Mouse (Mus musculus) stomach, embryonic 16.5 days (tissue): ENCODE results near the gene Olfr1145. TPM values are rescaled to one million over a fixed set of nuclear protein-coding genes. Genes with fewer than 3 reads are reported as not detected.

Experiments used
- ATAC-seq: fragments of 200-750 bp; cut with Nextera tagmentation; 2 replicates; pipeline ENCODE4 v1.8.0; 2017; ENCODE audit warnings: moderate number of reproducible peaks, moderate TSS enrichment; ENCODE audit not compliant: insufficient read depth, low FRiP score
- H3K27ac ChIP-seq: fragments of 300-500 bp; sonication (generic); 2 replicates; pipeline ENCODE4 v1.5.1; 2014; ENCODE audit warnings: low read length
- H3K27me3 ChIP-seq: fragments of 300-500 bp; sonication (generic); 2 replicates; pipeline ENCODE4 v1.6.1; 2014; ENCODE audit warnings: low read length, control low read depth, mixed read lengths; ENCODE audit not compliant: control insufficient read depth, insufficient read depth
- H3K36me3 ChIP-seq: fragments of 300-500 bp; sonication (generic); 2 replicates; pipeline ENCODE4 v1.6.1; 2014; ENCODE audit warnings: low read length; ENCODE audit not compliant: control insufficient read depth, insufficient read depth
- H3K4me1 ChIP-seq: fragments of 300-500 bp; sonication (generic); 2 replicates; pipeline ENCODE4 v1.6.1; 2014; ENCODE audit warnings: low read length, control low read depth, mixed read lengths; ENCODE audit not compliant: control insufficient read depth, insufficient read depth
- H3K4me2 ChIP-seq: fragments of 300-500 bp; sonication (generic); 2 replicates; pipeline ENCODE4 v1.6.1; 2014; ENCODE audit warnings: low read depth, low read length, mixed read lengths
- H3K4me3 ChIP-seq: fragments of 300-500 bp; sonication (generic); replicated peaks from 2 replicates; pipeline ENCODE4 v1.5.1; 2014; ENCODE audit warnings: mild to moderate bottlenecking, low read length
- H3K9ac ChIP-seq: fragments of 300-500 bp; sonication (generic); 2 replicates; pipeline ENCODE4 v1.6.1; 2014; ENCODE audit warnings: low read length
- H3K9me3 ChIP-seq: fragments of 300-500 bp; sonication (generic); replicated peaks from 2 replicates; pipeline ENCODE4 v1.6.1; 2016; ENCODE audit warnings: low read length, control low read depth; ENCODE audit not compliant: control insufficient read depth
- WGBS: fragments of 180-500 bp; shearing (Covaris S2); extraction: QIAGEN DNeasy Blood & Tissue Kit; methylation state at CpG from one replicate; pipeline ENCODE4 v1.1.7; 2014; 5-methylcytosine and 5-hydroxymethylcytosine counted together
- polyA plus RNA-seq: library from polyadenylated mRNA; unstranded; fragments of >200 nt; fragmentation: Nextera tagmentation; extraction: Ambion mirVana; gene quantifications from 2 replicates; pipeline ENCODE4 v1.2.1, GENCODE M21; 2015

The Olfr1145 gene
- polyA plus RNA-seq = not detected in 2 replicates

DNA sequence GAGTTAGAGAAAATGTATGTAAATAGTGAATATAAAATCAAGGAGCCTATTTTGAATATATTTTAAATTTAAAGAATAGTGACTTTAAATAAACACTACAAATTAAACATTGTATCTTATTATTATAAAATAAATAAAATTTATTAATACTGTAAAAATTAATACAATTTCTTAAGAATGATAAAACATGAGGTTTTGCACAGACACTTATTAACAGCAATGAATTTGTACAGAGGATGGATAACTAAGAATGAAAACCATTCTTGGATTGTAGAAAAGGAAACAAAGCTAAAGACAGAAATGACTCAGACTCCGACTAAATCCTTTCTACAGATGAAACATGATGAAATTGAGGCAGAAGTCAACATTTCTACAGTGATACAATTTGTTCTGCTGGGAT lies at the start of gene Olfr1145:
TSS of gene Olfr1145 (plus strand) at position 301 of the 400 bp plus-strand sequence.
- Histone ChIP-seq H3K4me2 (no peak within 1 kb of the TSS), H3K9me3 (no peaks in the 10 kb centered on the region), H3K9ac (no peak within 1 kb of the TSS), H3K36me3 (no peaks in the 10 kb centered on the region), H3K4me3 (no peak within 1 kb of the TSS), H3K27ac (no peak within 1 kb of the TSS), H3K27me3 (no peaks in the 10 kb centered on the region), H3K4me1 (no peaks in the 10 kb centered on the region)
- ATAC-seq = no peak
- 61% methylated on average over 1 of the region's 1 CpGs for WGBS

DNA sequence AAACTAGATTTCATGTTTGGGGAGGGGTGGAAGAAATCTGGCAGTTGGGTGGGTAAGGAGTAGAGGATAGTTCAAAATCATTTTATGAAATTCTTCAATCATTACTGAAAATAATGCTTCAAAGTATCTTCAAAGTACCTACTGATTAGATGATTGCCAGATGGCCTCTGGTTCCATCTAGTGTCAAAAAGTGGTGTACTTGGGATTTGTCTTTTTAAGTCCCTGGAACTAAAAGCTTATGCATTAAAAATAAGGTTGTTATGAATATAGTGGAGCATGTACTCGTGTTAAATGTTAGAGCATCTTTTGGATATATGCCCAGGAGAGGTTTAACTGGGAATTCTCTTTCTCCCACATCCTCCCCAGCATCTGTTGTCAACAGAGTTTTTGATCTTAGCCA lies 33.5 kb upstream of the Olfr1145 start:
- H3K27ac ChIP-seq = no peak overlapping the region
- H3K4me2 ChIP-seq = no peak overlapping the region
- no peaks in the 10 kb centered on the region for H3K27me3 ChIP-seq
- H3K36me3 ChIP-seq = no peaks in the 10 kb centered on the region
- no peak overlapping the region for H3K4me3 ChIP-seq
- 33% methylated on average over 1 of the region's 1 CpGs for WGBS
- ATAC-seq = no peak
- no peaks in the 10 kb centered on the region for H3K9me3 ChIP-seq
- H3K4me1 ChIP-seq = no peaks in the 10 kb centered on the region
- no peak overlapping the region for H3K9ac ChIP-seq

DNA sequence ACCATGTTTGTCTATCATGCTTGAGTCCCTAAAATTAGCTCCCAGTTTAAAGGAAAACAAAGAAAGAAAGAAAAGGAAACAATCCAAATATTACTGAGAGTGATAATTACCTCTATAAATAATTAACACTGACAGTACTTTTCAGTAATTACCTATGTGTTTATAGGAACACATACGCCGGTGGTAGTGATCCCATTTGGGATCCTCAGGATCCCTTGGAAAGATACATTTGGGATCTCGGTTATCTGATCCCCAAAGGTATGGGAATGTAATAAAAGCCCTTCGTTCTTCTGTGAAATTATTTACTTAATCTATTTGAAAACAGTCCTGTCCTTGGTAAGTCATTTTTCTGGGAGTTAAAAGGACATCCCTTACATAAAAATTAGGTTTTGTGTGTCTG lies 30.4 kb upstream of the Olfr1145 start, which contains the start of gene Olfr152:
TSS of gene Olfr152 (plus strand) at position 301 of the 400 bp plus-strand sequence.
- H3K4me2 ChIP-seq = no peak within 1 kb of the TSS
- WGBS = 67% methylated on average over 4 of the region's 4 CpGs
- no peaks in the 10 kb centered on the region for H3K36me3 ChIP-seq
- H3K4me3 ChIP-seq = no peak within 1 kb of the TSS
- no peak within 1 kb of the TSS for H3K27ac ChIP-seq
- ATAC-seq = no peak
- H3K4me1 ChIP-seq = no peaks in the 10 kb centered on the region
- no peaks in the 10 kb centered on the region for H3K9me3 ChIP-seq
- H3K27me3 ChIP-seq = no peaks in the 10 kb centered on the region
- no peak within 1 kb of the TSS for H3K9ac ChIP-seq

DNA sequence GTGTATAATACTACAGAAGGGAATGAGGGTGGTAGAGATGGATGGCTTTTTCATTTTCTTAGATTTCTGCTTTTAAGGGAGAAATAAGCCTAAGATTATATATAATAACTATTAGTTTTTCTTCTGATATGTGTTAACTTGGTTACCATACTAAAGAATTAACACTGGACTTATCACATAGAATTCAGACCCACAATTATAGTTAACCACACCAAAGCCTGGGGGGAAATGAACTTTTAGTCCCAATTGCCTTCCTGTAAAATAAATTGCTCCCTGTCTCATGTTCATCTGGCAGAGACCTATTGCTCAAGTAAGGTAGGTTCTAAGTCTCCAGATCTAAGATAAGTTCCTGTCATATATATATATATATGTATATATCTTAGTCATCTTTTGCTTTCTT lies 9.3 kb upstream of the Olfr1145 start, which contains the start of gene Olfr1143:
TSS of gene Olfr1143 (plus strand) at position 301 of the 400 bp plus-strand sequence.
- Histone ChIP-seq H3K4me2 (no peak within 1 kb of the TSS), H3K9me3 (no peaks in the 10 kb centered on the region), H3K4me1 (no peaks in the 10 kb centered on the region), H3K4me3 (no peak within 1 kb of the TSS), H3K27me3 (no peaks in the 10 kb centered on the region), H3K27ac (no peak within 1 kb of the TSS), H3K9ac (no peak within 1 kb of the TSS), H3K36me3 (no peaks in the 10 kb centered on the region)
- ATAC-seq = no peak

DNA sequence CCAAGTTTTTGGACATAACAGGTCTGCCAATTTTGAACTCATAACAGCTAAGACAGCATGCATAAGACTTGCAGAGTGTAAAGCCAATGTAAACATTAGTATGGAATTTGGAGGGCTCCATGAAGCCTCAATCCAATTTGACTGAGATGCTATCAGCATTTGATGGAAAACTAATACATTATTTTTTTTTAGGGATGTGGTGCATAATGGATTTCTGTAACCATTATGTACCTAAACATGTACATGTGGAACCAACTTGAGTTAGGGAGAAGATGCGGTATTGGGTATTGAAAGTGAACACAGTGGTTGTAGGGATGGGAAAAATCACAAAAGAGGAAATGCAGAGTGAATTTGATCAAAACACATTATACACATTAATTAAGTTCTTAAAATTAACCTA lies 20.6 kb downstream of the Olfr1145 start, which contains the start of gene Olfr1148:
TSS of gene Olfr1148 (plus strand) at position 301 of the 400 bp plus-strand sequence.
- no peaks in the 10 kb centered on the region for H3K27me3 ChIP-seq
- H3K27ac ChIP-seq = no peak within 1 kb of the TSS
- H3K36me3 ChIP-seq = no peaks in the 10 kb centered on the region
- no peaks in the 10 kb centered on the region for H3K9me3 ChIP-seq
- no peak for ATAC-seq
- H3K4me3 ChIP-seq = no peak within 1 kb of the TSS
- no peaks in the 10 kb centered on the region for H3K4me1 ChIP-seq
- H3K4me2 ChIP-seq = no peak within 1 kb of the TSS
- 82% methylated on average over 1 of the region's 1 CpGs for WGBS
- H3K9ac ChIP-seq = no peak within 1 kb of the TSS

DNA sequence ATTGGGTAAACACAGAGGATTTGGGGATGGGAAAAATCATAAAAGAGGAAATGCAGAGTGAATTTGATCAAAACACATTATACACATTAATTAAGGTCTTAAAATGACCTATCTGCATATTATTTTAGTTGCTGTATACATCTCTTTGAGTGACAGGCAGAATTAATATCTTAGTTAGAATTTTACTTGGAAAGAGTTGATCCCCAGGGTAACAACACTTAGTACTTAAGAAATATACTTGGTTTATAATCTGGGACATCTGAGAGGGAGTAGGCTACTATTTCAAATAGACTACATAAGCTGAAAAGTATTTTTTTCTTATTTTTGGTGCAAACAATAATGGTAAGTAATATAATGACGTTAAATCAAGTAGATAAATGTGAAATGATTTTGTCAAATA lies 34.1 kb downstream of the Olfr1145 start, which contains the start of gene Olfr1150-ps1:
TSS of gene Olfr1150-ps1 (plus strand) at position 301 of the 400 bp plus-strand sequence.
- H3K4me1 ChIP-seq = no peaks in the 10 kb centered on the region
- H3K27me3 ChIP-seq = no peaks in the 10 kb centered on the region
- H3K9ac ChIP-seq = no peak within 1 kb of the TSS
- no peaks in the 10 kb centered on the region for H3K9me3 ChIP-seq
- no peaks in the 10 kb centered on the region for H3K36me3 ChIP-seq
- ATAC-seq = no peak
- H3K4me3 ChIP-seq = no peak within 1 kb of the TSS
- no peak within 1 kb of the TSS for H3K4me2 ChIP-seq
- WGBS = 78% methylated on average over 1 of the region's 1 CpGs
- no peak within 1 kb of the TSS for H3K27ac ChIP-seq

DNA sequence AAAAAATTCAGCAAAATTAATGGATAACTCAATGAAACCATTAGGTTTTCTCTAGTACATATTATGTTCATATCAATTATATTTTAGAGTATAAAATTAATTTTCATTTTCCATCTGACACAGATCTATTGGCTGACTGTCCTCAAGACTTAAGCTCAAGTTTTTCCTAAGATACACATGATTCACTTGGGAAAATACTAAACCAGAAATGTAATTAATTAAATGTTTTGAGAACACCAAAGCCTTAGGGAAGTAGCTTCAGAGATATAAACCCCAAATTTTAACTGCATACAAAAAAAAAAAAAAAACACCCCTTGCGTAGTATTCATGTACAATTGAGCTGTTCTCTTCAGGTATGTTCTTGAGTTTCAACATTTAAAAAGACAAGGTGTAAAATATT lies 45.9 kb downstream of the Olfr1145 start, which contains the start of gene Olfr1151:
TSS of gene Olfr1151 (plus strand) at position 301 of the 400 bp plus-strand sequence.
- Histone ChIP-seq H3K4me2 (no peak within 1 kb of the TSS), H3K36me3 (no peaks in the 10 kb centered on the region), H3K4me1 (no peaks in the 10 kb centered on the region), H3K9me3 (no peaks in the 10 kb centered on the region), H3K9ac (no peak within 1 kb of the TSS), H3K27me3 (no peaks in the 10 kb centered on the region), H3K27ac (no peak within 1 kb of the TSS), H3K4me3 (no peak within 1 kb of the TSS)
- ATAC-seq = no peak
- 88% methylated on average over 1 of the region's 1 CpGs for WGBS

Other genes with a start within 250 kb of the Olfr1145 start
- not detected in 2 replicates for gene Olfr1129, start 235.9 kb upstream of the Olfr1145 start, polyA plus RNA-seq
- gene Olfr1130, start 203.6 kb upstream of the Olfr1145 start, polyA plus RNA-seq = not detected in 2 replicates
- gene Olfr1131, start 182.7 kb upstream of the Olfr1145 start, polyA plus RNA-seq = not detected in 2 replicates
- not detected in 2 replicates for gene Olfr1132, start 172.3 kb upstream of the Olfr1145 start, polyA plus RNA-seq
- gene Olfr1133, start 162.4 kb upstream of the Olfr1145 start, polyA plus RNA-seq = not detected in 2 replicates
- gene Olfr1134, start 151.4 kb upstream of the Olfr1145 start, polyA plus RNA-seq = not detected in 2 replicates
- not detected in 2 replicates for gene Olfr1135, start 136.2 kb upstream of the Olfr1145 start, polyA plus RNA-seq
- not detected in 2 replicates for gene Olfr1136, start 115.9 kb upstream of the Olfr1145 start, polyA plus RNA-seq
- not detected in 2 replicates for gene Olfr1137, start 96.6 kb upstream of the Olfr1145 start, polyA plus RNA-seq
- gene Olfr1138, start 69.8 kb upstream of the Olfr1145 start, polyA plus RNA-seq = not detected in 2 replicates
- not detected in 2 replicates for gene Olfr1140, start 66.1 kb upstream of the Olfr1145 start, polyA plus RNA-seq
- gene Olfr1141, start 55.8 kb upstream of the Olfr1145 start, polyA plus RNA-seq = not detected in 2 replicates
- gene Olfr152, start 30.3 kb upstream of the Olfr1145 start, polyA plus RNA-seq = not detected in 2 replicates
- gene Olfr1143, start 9.2 kb upstream of the Olfr1145 start, polyA plus RNA-seq = not detected in 2 replicates
- gene Olfr1148, start 20.7 kb downstream of the Olfr1145 start, polyA plus RNA-seq = not detected in 2 replicates
- gene Olfr1150-ps1, start 34.2 kb downstream of the Olfr1145 start, polyA plus RNA-seq = not detected in 2 replicates
- gene Olfr1151, start 46.0 kb downstream of the Olfr1145 start, polyA plus RNA-seq = not detected in 2 replicates
- gene Olfr1152, start 56.7 kb downstream of the Olfr1145 start, polyA plus RNA-seq = not detected in 2 replicates
- not detected in 2 replicates for gene Olfr1153, start 85.1 kb downstream of the Olfr1145 start, polyA plus RNA-seq
- gene Olfr1154, start 95.3 kb downstream of the Olfr1145 start, polyA plus RNA-seq = not detected in 2 replicates
- not detected in 2 replicates for gene Olfr1155, start 135.3 kb downstream of the Olfr1145 start, polyA plus RNA-seq
- not detected in 2 replicates for gene Olfr1156, start 143.3 kb downstream of the Olfr1145 start, polyA plus RNA-seq
- not detected in 2 replicates for gene Olfr1157, start 158.5 kb downstream of the Olfr1145 start, polyA plus RNA-seq
- gene Olfr74, start 164.8 kb downstream of the Olfr1145 start, polyA plus RNA-seq = not detected in 2 replicates
- gene Olfr1158, start 180.3 kb downstream of the Olfr1145 start, polyA plus RNA-seq = not detected in 2 replicates
- gene Olfr1160, start 198.4 kb downstream of the Olfr1145 start, polyA plus RNA-seq = not detected in 2 replicates
- gene Olfr1161, start 213.0 kb downstream of the Olfr1145 start, polyA plus RNA-seq = not detected in 2 replicates
- gene Olfr73, start 227.9 kb downstream of the Olfr1145 start, polyA plus RNA-seq = 0.07 TPM in 1 of 2 replicates, not detected in the other
- not detected in 2 replicates for gene Olfr1162, start 241.3 kb downstream of the Olfr1145 start, polyA plus RNA-seq